ENCODE assay signal across 16 mouse cellular contexts in the genomic region with DNA sequence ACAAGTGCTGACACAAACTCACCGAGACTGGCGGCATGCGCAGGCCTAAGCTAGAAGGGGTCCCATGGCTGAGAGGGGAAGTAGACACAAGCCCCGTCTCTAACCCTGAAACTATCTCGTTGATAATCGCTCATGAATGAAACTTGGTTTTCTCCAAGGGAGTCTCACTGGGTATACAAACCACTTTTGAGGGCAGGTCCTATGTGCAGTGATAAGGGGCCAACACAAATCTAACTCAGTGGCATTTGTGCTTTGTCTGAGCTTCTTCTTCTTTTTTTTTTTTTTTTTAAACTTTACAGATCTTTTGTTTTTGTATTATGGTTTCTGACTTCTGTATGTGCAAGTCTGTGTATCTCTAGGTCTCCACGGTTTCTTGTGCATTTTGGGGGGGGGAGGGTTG.
"Had no signal": no experiment of that assay in that cellular context is flagged by ENCODE, and none has a peak within 500 bp of the region (broad histone marks: within the 10 kb centered on the region; RNA-seq: fewer than 3 reads in every experiment).

No protein-coding gene starts in this region.

- H3K9me3 ChIP-seq: intestine, embryonic 15.5 days; kidney, embryonic 15.5 days; lung, embryonic 15.5 days had no signal

- H3K36me3 ChIP-seq: intestine, embryonic 15.5 days; kidney, embryonic 15.5 days; lung, embryonic 15.5 days had no signal

- H3K27ac ChIP-seq: intestine, embryonic 15.5 days; kidney, embryonic 15.5 days; left cerebral cortex, adult 2 months; liver, embryonic 14.5 days; lung, embryonic 15.5 days had no signal

- H3K4me2 ChIP-seq: intestine, embryonic 15.5 days; kidney, embryonic 15.5 days; lung, embryonic 15.5 days had no signal

- H3K9ac ChIP-seq: intestine, embryonic 15.5 days; kidney, embryonic 15.5 days; liver, embryonic 14.5 days; lung, embryonic 15.5 days had no signal

- H3K27me3 ChIP-seq: intestine, embryonic 15.5 days; kidney, embryonic 15.5 days; lung, embryonic 15.5 days had no signal

- DNase-seq: kidney, adult 11 months; kidney, adult 8-10 months; kidney, postnatal 10 days; kidney, postnatal 36 days; layer of hippocampus, postnatal 36 days; lung, adult 18-20 months; lung, postnatal 10 days; lung, postnatal 36 days; midbrain, embryonic 14.5 days; thymus, adult 18-20 months; thymus, postnatal 25 days had no signal

- H3K4me3 ChIP-seq: intestine, embryonic 15.5 days; kidney, embryonic 15.5 days; left cerebral cortex, adult 2 months; lung, embryonic 15.5 days had no signal

- ATAC-seq: intestine, embryonic 15.5 days had no signal
